Mouse (Mus musculus): Measurements from ENCODE around the gene Spata2l.
A peak's percentile ranks its signal among the peaks of the same experiment; 100 is the strongest.
"Not testable (repeated sequence)": the region's sequence is repeated elsewhere in the genome, so short reads cannot be mapped to it uniquely, and the experiment has no call there.

Gene Spata2l

DNA sequence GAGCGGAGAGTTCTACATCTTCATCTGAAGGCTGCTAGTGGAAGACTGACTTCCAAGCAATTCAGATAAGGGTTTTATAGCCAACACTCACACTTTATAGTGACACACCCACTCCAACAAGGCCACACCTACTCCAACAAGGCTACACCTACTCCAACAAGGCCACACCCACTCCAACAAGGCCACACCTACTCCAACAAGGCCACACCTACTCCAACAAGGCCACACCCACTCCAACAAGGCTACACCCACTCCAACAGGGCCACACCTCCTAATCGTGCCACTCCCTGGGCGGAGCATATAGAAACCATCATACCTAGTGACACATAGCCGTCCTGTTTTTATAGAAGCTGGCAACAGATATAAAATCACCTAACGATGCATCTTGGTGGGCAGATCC lies 39.0 kb downstream of the Spata2l start:
- not testable (repeated sequence) for DNase-seq (ENCODE audit: low spot score)

DNA sequence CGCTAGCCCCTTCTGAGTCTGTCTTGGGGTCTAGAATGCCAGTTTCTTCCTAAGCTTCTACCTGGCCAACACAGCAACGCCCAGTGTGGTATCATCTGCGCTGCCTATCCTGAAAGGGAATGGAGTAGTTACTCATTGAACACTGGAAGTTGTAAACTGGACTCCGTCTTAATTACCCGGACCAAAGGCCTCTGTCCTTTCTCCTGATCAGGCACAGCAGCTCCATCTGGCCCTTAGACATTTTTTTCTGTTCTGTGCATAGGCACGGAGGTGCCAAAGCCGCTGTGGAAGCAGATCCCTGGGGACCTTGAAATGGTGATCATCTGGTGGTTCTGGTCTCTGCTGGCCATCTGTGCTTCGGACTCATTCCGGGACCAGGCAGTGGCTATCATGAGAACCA lies 42.3 kb downstream of the Spata2l start:
- DNase-seq (ENCODE audit: low spot score): no peak

GRCm38 (mm10) chr8:123191908-123192307 lies 44.1 kb downstream of the Spata2l start:
- DNase-seq (ENCODE audit: low spot score): no peak

DNA sequence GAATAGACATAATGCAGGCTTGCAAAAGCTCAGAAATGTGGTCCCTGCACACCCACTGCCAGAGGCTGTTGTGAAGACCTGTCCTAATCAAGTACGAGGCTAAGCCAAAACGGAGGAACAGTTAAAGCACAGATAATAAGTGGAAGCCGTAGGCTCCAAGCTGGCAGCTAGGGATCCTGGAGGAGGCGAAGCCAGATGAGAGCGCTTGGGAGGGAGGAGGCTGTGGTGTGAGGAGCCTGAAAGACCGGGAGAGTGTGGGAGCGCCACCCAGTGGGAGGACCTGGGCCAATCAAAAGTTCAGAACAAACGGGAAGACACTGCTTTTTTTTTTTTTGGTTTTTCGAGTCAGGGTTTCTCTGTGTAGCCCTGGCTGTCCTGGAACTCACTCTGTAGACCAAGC lies 45.4 kb downstream of the Spata2l start:
- DNase-seq (ENCODE audit: low spot score): peak; percentile 72

GRCm38 (mm10) chr8:123188841-123189240 lies 47.2 kb downstream of the Spata2l start:
- DNase-seq (ENCODE audit: low spot score): no peak

- DNase-seq (ENCODE audit: low spot score): no peak
Measured at GRCm38 (mm10) chr8:123188006-123188405, 48.0 kb downstream of the Spata2l start.

DNA sequence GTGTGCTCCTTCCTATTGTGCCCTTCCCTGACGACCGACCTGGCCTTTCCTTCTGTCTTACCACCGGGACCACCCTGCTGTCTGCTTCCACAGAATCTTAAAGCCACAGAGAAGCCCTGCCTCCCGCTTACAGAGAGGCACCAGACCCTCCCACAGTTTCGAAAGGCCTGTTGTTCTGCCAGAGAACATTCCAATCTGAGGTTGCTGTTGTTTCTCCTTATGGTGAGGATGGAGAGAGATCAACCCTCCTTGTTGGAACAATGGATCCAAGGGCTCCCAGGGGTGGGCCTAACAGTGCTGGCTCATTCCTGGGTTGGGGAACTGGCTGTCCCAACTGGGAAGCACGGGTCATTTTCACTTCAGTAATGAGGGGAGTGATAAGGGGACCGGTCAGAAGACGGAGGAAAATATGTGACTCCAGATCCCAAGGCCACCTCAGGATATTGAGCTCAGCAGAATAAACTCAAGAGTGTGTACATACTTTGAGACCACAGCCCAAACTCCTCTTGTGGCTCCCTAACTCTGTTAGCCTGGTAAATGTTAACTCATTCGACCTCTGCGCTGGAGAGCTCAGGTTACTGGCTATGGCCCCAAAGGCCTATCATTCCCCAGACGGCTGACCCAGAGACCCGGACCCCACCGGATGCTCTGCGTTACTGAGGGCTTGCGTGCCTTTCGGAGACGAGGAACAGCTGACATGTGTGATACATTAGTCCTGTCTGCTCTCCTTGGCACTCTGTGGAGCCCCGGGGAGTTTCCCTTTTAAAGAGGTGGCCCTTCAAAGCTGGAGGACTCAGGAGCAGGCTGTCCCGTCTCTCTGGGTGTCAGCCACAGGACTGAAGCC lies 50.2 kb downstream of the Spata2l start, which contains the start of gene Dpep1:
Gene Dpep1 (plus strand): TSS at position 677 of the 844 bp plus-strand sequence.
- no peak for DNase-seq (ENCODE audit: low spot score)

GRCm38 (mm10) chr8:123181391-123181790 lies 54.6 kb downstream of the Spata2l start:
- DNase-seq (ENCODE audit: low spot score): no peak
